Mouse (Mus musculus): ENCODE results near the gene C2cd5. TPM values are rescaled to one million over a fixed set of nuclear protein-coding genes. Genes with fewer than 3 reads are reported as not detected.

The C2cd5 gene
- total and polyA plus RNA-seq, 3 experiments, result 16.8 to 149 (median 49.8) TPM

- H3K9me3 ChIP-seq (replicated peaks), result no peaks in the 10 kb centered on the region
- peaks cover 2% of the 10 kb centered on the region; the same call in 1 of the 2 replicates for H3K4me1 ChIP-seq (ENCODE audit: insufficient read depth, low read depth, low read length)
- DNase-seq (ENCODE audit: low spot score) (no peak), ATAC-seq (ENCODE audit: extremely low read depth, insufficient number of reproducible peaks, low FRiP score, poor library complexity, severe bottlenecking) (no peak)
- no peak for TF ChIP-seq GATA1 (IDR thresholded peaks at IDR 0.05; ENCODE audit: borderline replicate concordance, low read length)
- TF ChIP-seq TAL1 (conservative IDR thresholded peaks at IDR 0.05; ENCODE audit: low read depth, low read length), result no peak
- TF ChIP-seq CTCF (IDR thresholded peaks at IDR 0.05; ENCODE audit: low read depth, low read length), result no peak
- TF ChIP-seq GATA2 (IDR thresholded peaks at IDR 0.05; ENCODE audit: borderline replicate concordance, low read depth, low read length), result no peak
- TF ChIP-seq POLR2AphosphoS5 (IDR thresholded peaks at IDR 0.05; ENCODE audit: insufficient replicate concordance, low read depth, low read length), result no peak
- H3K36me3 ChIP-seq (replicated peaks), result no peaks in the 10 kb centered on the region
- H3K27me3 ChIP-seq (ENCODE audit: insufficient read depth, low read length), result peaks cover 12% of the 10 kb centered on the region
- no peak overlapping the region for H3K4me3 ChIP-seq (ENCODE audit: low read depth, low read length)
Observed at GRCm38 (mm10) chr6:142995567-142995966, 104.4 kb downstream of the C2cd5 start.

- Histone ChIP-seq H3K36me3 (replicated peaks) (no peaks in the 10 kb centered on the region), H3K4me3 (ENCODE audit: low read depth, low read length) (no peak overlapping the region), H3K9me3 (replicated peaks) (no peaks in the 10 kb centered on the region), H3K27me3 (ENCODE audit: insufficient read depth, low read length) (peaks cover 14% of the 10 kb centered on the region), H3K4me1 (ENCODE audit: insufficient read depth, low read depth, low read length) (peaks cover 2% of the 10 kb centered on the region; the same call in 1 of the 2 replicates)
- no peak for TF ChIP-seq POLR2AphosphoS5 (IDR thresholded peaks at IDR 0.05; ENCODE audit: insufficient replicate concordance, low read depth, low read length)
- no peak for TF ChIP-seq CTCF (IDR thresholded peaks at IDR 0.05; ENCODE audit: low read depth, low read length)
- no peak for TF ChIP-seq GATA2 (IDR thresholded peaks at IDR 0.05; ENCODE audit: borderline replicate concordance, low read depth, low read length)
- no peak for TF ChIP-seq GATA1 (IDR thresholded peaks at IDR 0.05; ENCODE audit: borderline replicate concordance, low read length)
- TF ChIP-seq TAL1 (conservative IDR thresholded peaks at IDR 0.05; ENCODE audit: low read depth, low read length), result no peak
- ATAC-seq (ENCODE audit: extremely low read depth, insufficient number of reproducible peaks, low FRiP score, poor library complexity, severe bottlenecking) (no peak), DNase-seq (ENCODE audit: low spot score) (no peak)
Observed at GRCm38 (mm10) chr6:142994821-142995220, 105.1 kb downstream of the C2cd5 start.

GRCm38 (mm10) chr6:142993705-142994698 lies 105.9 kb downstream of the C2cd5 start:
- ATAC-seq (ENCODE audit: extremely low read depth, insufficient number of reproducible peaks, low FRiP score, poor library complexity, severe bottlenecking), result no peak
- DNase-seq (ENCODE audit: low spot score), result no peak

GRCm38 (mm10) chr6:142992971-142993370 lies 107.0 kb downstream of the C2cd5 start:
- Histone ChIP-seq H3K27me3 (ENCODE audit: insufficient read depth, low read length) (peaks cover 15% of the 10 kb centered on the region), H3K4me1 (ENCODE audit: insufficient read depth, low read depth, low read length) (peaks cover 4% of the 10 kb centered on the region), H3K9me3 (replicated peaks) (no peaks in the 10 kb centered on the region), H3K36me3 (replicated peaks) (no peaks in the 10 kb centered on the region), H3K4me3 (ENCODE audit: low read depth, low read length) (no peak overlapping the region)
- DNase-seq (ENCODE audit: low spot score) (no peak), ATAC-seq (ENCODE audit: extremely low read depth, insufficient number of reproducible peaks, low FRiP score, poor library complexity, severe bottlenecking) (no peak)
- TF ChIP-seq GATA1 (IDR thresholded peaks at IDR 0.05; ENCODE audit: borderline replicate concordance, low read length) (no peak), CTCF (IDR thresholded peaks at IDR 0.05; ENCODE audit: low read depth, low read length) (no peak), POLR2AphosphoS5 (IDR thresholded peaks at IDR 0.05; ENCODE audit: insufficient replicate concordance, low read depth, low read length) (no peak), GATA2 (IDR thresholded peaks at IDR 0.05; ENCODE audit: borderline replicate concordance, low read depth, low read length) (no peak), TAL1 (conservative IDR thresholded peaks at IDR 0.05; ENCODE audit: low read depth, low read length) (no peak)

More at GRCm38 (mm10) chr6:142993705-142994698, 105.9 kb downstream of the C2cd5 start:
- Histone ChIP-seq H3K4me1 (ENCODE audit: insufficient read depth, low read depth, low read length) (peaks cover 4% of the 10 kb centered on the region), H3K9me3 (replicated peaks) (no peaks in the 10 kb centered on the region), H3K27me3 (ENCODE audit: insufficient read depth, low read length) (peaks cover 16% of the 10 kb centered on the region), H3K4me3 (ENCODE audit: low read depth, low read length) (no peak overlapping the region), H3K36me3 (replicated peaks) (no peaks in the 10 kb centered on the region)
- TF ChIP-seq TAL1 (conservative IDR thresholded peaks at IDR 0.05; ENCODE audit: low read depth, low read length) (no peak), POLR2AphosphoS5 (IDR thresholded peaks at IDR 0.05; ENCODE audit: insufficient replicate concordance, low read depth, low read length) (no peak), GATA2 (IDR thresholded peaks at IDR 0.05; ENCODE audit: borderline replicate concordance, low read depth, low read length) (no peak)

- no peaks in the 10 kb centered on the region for H3K9me3 ChIP-seq (replicated peaks)
- peaks cover 4% of the 10 kb centered on the region for H3K4me1 ChIP-seq (ENCODE audit: insufficient read depth, low read depth, low read length)
- no peak for ATAC-seq (ENCODE audit: extremely low read depth, insufficient number of reproducible peaks, low FRiP score, poor library complexity, severe bottlenecking)
- H3K27me3 ChIP-seq (ENCODE audit: insufficient read depth, low read length), result peaks cover 23% of the 10 kb centered on the region
- no peak overlapping the region for H3K4me3 ChIP-seq (ENCODE audit: low read depth, low read length)
- no peak for TF ChIP-seq POLR2AphosphoS5 (IDR thresholded peaks at IDR 0.05; ENCODE audit: insufficient replicate concordance, low read depth, low read length)
- no peak for TF ChIP-seq TAL1 (conservative IDR thresholded peaks at IDR 0.05; ENCODE audit: low read depth, low read length)
- no peak for TF ChIP-seq GATA2 (IDR thresholded peaks at IDR 0.05; ENCODE audit: borderline replicate concordance, low read depth, low read length)
- no peak for TF ChIP-seq CTCF (IDR thresholded peaks at IDR 0.05; ENCODE audit: low read depth, low read length)
- TF ChIP-seq GATA1 (IDR thresholded peaks at IDR 0.05; ENCODE audit: borderline replicate concordance, low read length), result no peak
- no peak for DNase-seq (ENCODE audit: low spot score)
- no peaks in the 10 kb centered on the region for H3K36me3 ChIP-seq (replicated peaks)
Observed at GRCm38 (mm10) chr6:142992099-142992498, 107.8 kb downstream of the C2cd5 start.

GRCm38 (mm10) chr6:142991391-142992059 lies 108.4 kb downstream of the C2cd5 start:
- Histone ChIP-seq H3K9me3 (replicated peaks) (no peaks in the 10 kb centered on the region), H3K4me1 (ENCODE audit: insufficient read depth, low read depth, low read length) (peaks cover 4% of the 10 kb centered on the region), H3K27me3 (ENCODE audit: insufficient read depth, low read length) (peaks cover 23% of the 10 kb centered on the region), H3K4me3 (ENCODE audit: low read depth, low read length) (no peak overlapping the region), H3K36me3 (replicated peaks) (no peaks in the 10 kb centered on the region)
- DNase-seq (ENCODE audit: low spot score), result no peak
- ATAC-seq (ENCODE audit: extremely low read depth, insufficient number of reproducible peaks, low FRiP score, poor library complexity, severe bottlenecking), result no peak
- TF ChIP-seq CTCF (IDR thresholded peaks at IDR 0.05; ENCODE audit: low read depth, low read length) (no peak), POLR2AphosphoS5 (IDR thresholded peaks at IDR 0.05; ENCODE audit: insufficient replicate concordance, low read depth, low read length) (no peak), GATA2 (IDR thresholded peaks at IDR 0.05; ENCODE audit: borderline replicate concordance, low read depth, low read length) (no peak), TAL1 (conservative IDR thresholded peaks at IDR 0.05; ENCODE audit: low read depth, low read length) (no peak), GATA1 (IDR thresholded peaks at IDR 0.05; ENCODE audit: borderline replicate concordance, low read length) (no peak)
